Mouse (Mus musculus) spleen, adult 2 months (tissue): ENCODE data around the gene Ywhaq. TPM values are rescaled to one million over a fixed set of nuclear protein-coding genes. Genes with fewer than 3 reads are reported as not detected.

Source experiments
- DNase-seq, 2 experiments: peaks; one replicate each; pipeline versions ENCODE4 v3.0.0 to v3.0.0-alpha.2; 2012 to 2021; ENCODE audit warnings: low spot score in 2 of 2, low read depth in 1 of 2
- H3K27ac ChIP-seq: fragments of 200-500 bp; 2 replicates; pipeline ENCODE4 v1.5.1; 2012; ENCODE audit warnings: low read length, inconsistent platforms; ENCODE audit not compliant: insufficient read depth
- H3K27me3 ChIP-seq: fragments of 200-500 bp; 2 replicates; pipeline ENCODE4 v1.6.1; 2012; ENCODE audit warnings: mild to moderate bottlenecking, moderate library complexity, low read length, inconsistent platforms; ENCODE audit not compliant: control insufficient read depth, insufficient read depth
- H3K36me3 ChIP-seq: fragments of 200-500 bp; 2 replicates; pipeline ENCODE4 v1.6.1; 2012; ENCODE audit warnings: mild to moderate bottlenecking, low read length, inconsistent platforms; ENCODE audit not compliant: control insufficient read depth, insufficient read depth
- H3K4me1 ChIP-seq: fragments of 200-500 bp; 2 replicates; pipeline ENCODE4 v1.6.1; 2011; ENCODE audit warnings: inconsistent platforms; ENCODE audit not compliant: control insufficient read depth, insufficient read depth, insufficient read length
- H3K4me3 ChIP-seq: fragments of 200-500 bp; 2 replicates; pipeline ENCODE4 v1.5.1; 2011; ENCODE audit warnings: mild to moderate bottlenecking, inconsistent platforms; ENCODE audit not compliant: insufficient read depth, insufficient read length; ENCODE audit errors: extremely low read depth
- CTCF ChIP-seq: fragments of 200-500 bp; IDR thresholded peaks from 2 replicates; pipeline ENCODE4 v1.5.1; 2011; ENCODE audit warnings: mild to moderate bottlenecking, inconsistent platforms; ENCODE audit not compliant: insufficient read depth, insufficient read length, insufficient replicate concordance; ENCODE audit errors: extremely low read depth
- POLR2A ChIP-seq: fragments of 200-500 bp; IDR thresholded peaks from 2 replicates; pipeline ENCODE4 v1.6.1; 2011; ENCODE audit warnings: low read depth, low read length, inconsistent platforms
- WGBS: fragments of 180-500 bp; shearing (Covaris S2); methylation state at CpG from one replicate; pipeline ENCODE4 v1.1.7; 2018; 5-methylcytosine and 5-hydroxymethylcytosine counted together
- polyA plus RNA-seq: library from polyadenylated mRNA; depleted of rRNA; stranded (reverse); fragments of >200 nt; gene quantifications from 2 replicates; pipeline ENCODE4 v1.2.3, GENCODE M21; 2012

The Ywhaq gene
- polyA plus RNA-seq, 1 experiment, result 38.6 TPM

DNA sequence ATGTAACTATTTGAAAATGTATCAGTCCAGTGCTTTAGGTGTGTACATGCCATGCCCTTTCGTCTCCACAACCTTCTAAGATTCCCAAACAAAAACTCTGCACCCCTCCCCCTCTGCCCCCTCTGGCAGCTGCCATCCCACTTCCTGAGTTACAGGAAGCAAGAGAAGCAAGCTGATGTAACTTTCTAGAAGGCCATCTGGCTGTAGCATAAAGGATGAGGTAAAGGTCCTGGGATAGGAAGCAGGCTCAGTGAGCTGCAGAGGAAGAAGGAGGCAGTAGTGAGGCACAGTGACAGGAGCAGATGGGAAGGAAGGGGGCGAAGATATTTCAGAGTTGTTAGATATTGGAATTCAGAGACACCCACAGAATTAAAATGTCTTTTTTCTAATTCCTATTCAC lies 13.6 kb upstream of the Ywhaq start:
- no peak overlapping the region for H3K27ac ChIP-seq
- 42% methylated on average over 2 of the region's 2 CpGs for WGBS
- TF ChIP-seq POLR2A (no peak), CTCF (no peak)
- H3K36me3 ChIP-seq, result no peaks in the 10 kb centered on the region
- no peak for DNase-seq
- no peaks in the 10 kb centered on the region for H3K27me3 ChIP-seq
- H3K4me1 ChIP-seq, result peaks cover 1% of the 10 kb centered on the region; the same call in 1 of the 2 replicates
- no peak overlapping the region for H3K4me3 ChIP-seq

DNA sequence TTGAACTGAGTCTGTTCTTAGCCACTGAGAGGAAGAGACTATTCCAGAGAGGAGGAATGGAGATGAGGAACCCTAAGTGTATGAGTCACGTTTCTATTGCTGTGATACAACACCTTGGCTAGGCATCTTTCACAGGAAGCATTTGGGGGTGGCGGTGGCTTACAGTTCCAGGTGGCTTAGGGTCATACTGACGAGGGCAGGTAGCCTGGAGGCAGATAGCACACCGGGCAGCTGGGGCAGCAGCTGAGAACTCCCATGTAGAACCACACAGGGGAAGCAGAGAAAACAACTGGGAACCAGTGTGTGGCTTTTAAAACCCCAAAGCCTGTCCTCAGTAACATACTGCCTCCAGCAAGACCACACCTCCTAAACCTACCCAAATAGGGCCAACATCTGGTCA lies 12.7 kb upstream of the Ywhaq start:
- no peaks in the 10 kb centered on the region for H3K27me3 ChIP-seq
- TF ChIP-seq POLR2A (no peak), CTCF (no peak)
- H3K4me1 ChIP-seq, result peaks cover 4% of the 10 kb centered on the region; the same call in 1 of the 2 replicates
- WGBS, result 50% methylated on average over 4 of the region's 4 CpGs
- H3K27ac ChIP-seq, result no peak overlapping the region
- DNase-seq, result no peak
- H3K4me3 ChIP-seq, result no peak overlapping the region
- no peaks in the 10 kb centered on the region for H3K36me3 ChIP-seq

DNA sequence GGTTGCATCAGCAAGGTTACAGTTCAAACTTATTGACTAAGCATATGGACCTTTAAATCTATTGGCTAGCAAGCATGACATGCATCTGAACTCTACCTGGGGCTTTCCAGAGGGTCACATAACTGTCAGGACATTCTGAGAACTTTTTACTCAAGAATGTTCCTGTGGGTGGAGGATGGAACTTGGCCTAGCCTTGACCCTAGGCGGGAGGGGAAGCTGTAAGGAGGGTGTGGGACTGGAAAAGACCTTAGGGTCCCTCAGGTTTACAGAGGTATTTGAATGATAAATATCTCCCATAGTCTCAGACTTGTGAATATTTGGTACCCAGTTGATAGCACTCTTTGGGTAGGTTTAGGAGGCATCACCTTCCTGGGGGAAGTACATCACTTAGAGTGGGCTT lies 11.6 kb upstream of the Ywhaq start:
- Histone ChIP-seq H3K27ac (no peak overlapping the region), H3K4me1 (peaks cover 4% of the 10 kb centered on the region; the same call in 1 of the 2 replicates), H3K36me3 (no peaks in the 10 kb centered on the region), H3K4me3 (no peak overlapping the region), H3K27me3 (no peaks in the 10 kb centered on the region)
- 90% methylated on average over 1 of the region's 1 CpGs for WGBS
- TF ChIP-seq POLR2A (no peak), CTCF (no peak)
- DNase-seq, result no peak

DNA sequence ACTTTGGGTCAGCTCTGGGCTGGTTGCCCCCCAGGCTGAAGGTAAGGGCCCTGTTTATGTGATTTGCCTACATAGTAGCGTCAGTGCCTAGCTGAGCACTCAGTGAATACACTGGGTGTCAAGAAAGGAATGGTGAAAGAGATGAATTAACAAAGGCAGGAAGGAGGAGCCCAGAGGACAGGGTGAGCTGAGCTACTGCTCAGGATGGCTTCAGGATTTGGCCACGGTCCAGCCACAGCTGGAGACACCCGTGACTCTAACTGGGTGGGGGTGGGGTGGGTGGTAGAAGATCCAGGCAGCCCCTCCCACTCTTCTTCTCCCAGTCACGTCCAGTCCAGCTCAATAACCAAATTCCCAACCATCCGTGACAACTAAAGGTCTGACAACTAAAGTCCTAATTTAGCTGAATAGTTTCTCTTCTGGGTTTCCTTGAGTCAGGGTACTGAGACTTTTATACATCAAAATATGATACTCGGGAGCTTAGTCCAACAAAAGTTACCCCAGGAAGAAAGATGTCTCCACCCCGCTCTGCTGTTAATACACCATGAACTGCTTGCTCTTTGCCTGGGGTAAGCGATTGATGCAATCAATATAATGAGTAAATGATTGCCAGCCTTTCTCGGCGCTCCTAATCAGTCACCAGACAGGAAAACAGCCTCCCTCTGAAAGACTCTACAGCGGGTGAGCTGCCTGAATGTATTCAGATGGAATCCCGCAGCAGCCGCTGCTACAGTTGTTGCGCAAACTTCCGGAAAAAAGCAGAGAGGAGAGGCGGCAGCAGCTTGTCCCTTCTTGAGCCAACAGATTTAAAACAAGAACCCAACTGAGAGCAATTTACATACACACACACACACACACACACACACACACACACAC lies 8.9 kb upstream of the Ywhaq start:
- Histone ChIP-seq H3K4me1 (peaks cover 4% of the 10 kb centered on the region; the same call in 1 of the 2 replicates), H3K27ac (no peak overlapping the region), H3K36me3 (no peaks in the 10 kb centered on the region), H3K27me3 (no peaks in the 10 kb centered on the region), H3K4me3 (peak overlapping the region; percentile 2; the same call in 1 of the 2 replicates)
- peak in 1 of 2 experiments; percentile 8 for DNase-seq
- 15% methylated on average over 16 of the region's 16 CpGs for WGBS
- TF ChIP-seq CTCF, result no peak
- TF ChIP-seq POLR2A, result no peak

DNA sequence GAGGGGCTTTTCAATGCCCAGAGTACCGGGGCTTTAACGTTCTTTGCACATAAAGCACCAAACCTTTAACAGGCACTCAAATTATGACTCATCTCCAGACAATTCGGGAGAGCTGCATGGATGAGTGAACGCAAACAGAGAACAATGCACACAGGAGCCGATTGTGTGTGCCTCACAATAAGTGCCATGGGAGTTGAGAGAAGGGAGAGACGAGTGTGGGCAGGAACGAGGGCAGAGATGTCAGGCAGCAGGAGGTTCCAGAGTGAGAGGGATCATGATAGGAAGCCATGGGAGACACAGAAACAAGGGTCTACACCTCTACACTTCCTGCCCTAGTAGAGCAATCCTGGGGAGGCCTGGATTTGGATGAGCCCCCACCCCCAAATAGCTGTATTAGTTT lies 7.2 kb upstream of the Ywhaq start:
- Histone ChIP-seq H3K4me3 (no peak overlapping the region), H3K27ac (no peak overlapping the region), H3K4me1 (peaks cover 4% of the 10 kb centered on the region; the same call in 1 of the 2 replicates), H3K36me3 (no peaks in the 10 kb centered on the region), H3K27me3 (no peaks in the 10 kb centered on the region)
- WGBS, result 86% methylated on average over 7 of the region's 7 CpGs
- TF ChIP-seq CTCF (no peak), POLR2A (no peak)
- no peak for DNase-seq

DNA sequence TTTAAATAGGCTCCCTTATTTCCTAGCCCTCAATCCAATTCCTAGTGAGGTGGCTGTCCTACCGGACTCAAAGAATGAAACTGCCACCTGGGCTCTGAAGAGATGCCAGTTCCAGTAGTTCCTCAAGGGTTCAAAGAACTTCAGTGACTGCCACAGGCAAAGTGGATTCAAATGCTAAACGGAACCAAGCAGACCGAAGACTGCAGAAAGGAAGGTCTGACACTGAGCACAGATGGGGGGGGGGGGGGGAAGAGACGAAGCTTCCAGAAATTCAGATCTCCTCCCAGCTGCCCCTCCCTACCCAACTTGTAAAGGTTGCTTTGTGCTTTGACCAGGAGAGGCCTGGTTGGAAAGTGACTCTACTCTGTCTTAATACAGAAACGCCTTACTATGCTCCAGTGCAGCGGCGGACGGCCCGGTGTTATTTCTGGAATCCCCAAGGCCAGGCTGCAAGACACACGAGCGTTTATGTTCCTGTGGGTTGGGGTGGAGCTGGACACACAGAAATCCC lies 1.2 kb upstream of the Ywhaq start:
- TF ChIP-seq CTCF (no peak), POLR2A (no peak)
- WGBS, result 56% methylated on average over 11 of the region's 11 CpGs
- no peak for DNase-seq
- H3K4me3 ChIP-seq, result no peak overlapping the region
- no peak overlapping the region; the same call in 1 of the 2 replicates for H3K27ac ChIP-seq
- peaks cover 2% of the 10 kb centered on the region; the same call in 1 of the 2 replicates for H3K4me1 ChIP-seq
- no peaks in the 10 kb centered on the region for H3K27me3 ChIP-seq
- no peaks in the 10 kb centered on the region for H3K36me3 ChIP-seq
